Mouse (Mus musculus): Measurements from ENCODE around the gene Eif4b. TPM values are rescaled to one million over a fixed set of nuclear protein-coding genes. Genes with fewer than 3 reads are reported as not detected.

Eif4b gene
- total RNA-seq, 2 experiments from 2014 or later, result 148 to 169 TPM

DNA sequence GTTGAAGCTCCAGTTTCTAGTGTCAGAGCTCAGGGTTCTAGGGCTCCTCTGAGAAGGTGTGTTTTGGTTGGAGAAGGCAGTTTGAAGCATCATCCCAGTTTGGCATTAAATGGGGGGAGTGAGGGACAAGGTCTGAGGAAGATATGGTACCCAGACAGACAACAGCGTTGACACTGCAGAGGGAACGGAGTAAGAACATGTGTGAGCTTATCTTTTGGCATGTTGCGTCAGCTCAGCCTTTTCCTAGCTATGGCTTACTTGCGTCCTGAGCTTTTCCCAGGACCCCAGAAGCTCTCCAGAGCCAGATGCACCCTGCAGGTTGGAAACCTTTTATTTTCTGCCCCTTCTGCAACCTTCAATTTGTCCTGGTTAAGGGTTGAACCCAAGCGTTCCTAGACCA is 72.5 kb downstream of the Eif4b start:
- intact Hi-C loops (cut with DNase I), result no loop called here
- DNase-seq, result no peak

Other genes with a start within 250 kb of the Eif4b start
- not detected for gene Krt1, start 223.0 kb upstream of the Eif4b start, total RNA-seq (2021)
- not detected for gene Krt77, start 204.1 kb upstream of the Eif4b start, total RNA-seq (2021)
- not detected for gene Krt76, start 180.9 kb upstream of the Eif4b start, total RNA-seq (2021)
- gene Krt4, start 149.0 kb upstream of the Eif4b start, total RNA-seq (2021), result under 1 TPM in 1 of 2 experiments, not detected in 1; 0.12 TPM
- under 1 TPM in 1 of 2 experiments, not detected in 1; 0.13 TPM for gene Krt79, start 133.4 kb upstream of the Eif4b start, total RNA-seq (2021)
- gene Krt78, start 119.5 kb upstream of the Eif4b start, total RNA-seq (2021), result not detected
- gene Krt8, start 69.3 kb upstream of the Eif4b start, total RNA-seq (2021), result 1 to 10 TPM in 1 of 2 experiments, under 1 TPM in 1; 0.30 to 1.0 TPM
- gene Krt18, start 45.6 kb upstream of the Eif4b start, total RNA-seq (2021), result 1 to 10 TPM in 1 of 2 experiments, not detected in 1; 1.3 TPM
- gene Tns2, start 26.6 kb downstream of the Eif4b start, total RNA-seq (2021), result 10 to 100 TPM; 34.7 to 36.0 TPM
- gene Spryd3, start 62.5 kb downstream of the Eif4b start, total RNA-seq (2021), result 1 to 10 TPM; 6.0 to 6.2 TPM
- 10 to 100 TPM; 42.6 TPM for gene Igfbp6, start 70.6 kb downstream of the Eif4b start, total RNA-seq (2021)
- under 1 TPM in 1 of 2 experiments, not detected in 1; 0.15 TPM for gene Soat2, start 76.8 kb downstream of the Eif4b start, total RNA-seq (2021)
- 10 to 100 TPM; 24.3 to 26.6 TPM for gene Zfp740, start 129.5 kb downstream of the Eif4b start, total RNA-seq (2021)
- 1 to 10 TPM; 7.5 to 7.6 TPM for gene Csad, start 131.0 kb downstream of the Eif4b start, total RNA-seq (2021)
- 1 to 10 TPM in 1 of 2 experiments, under 1 TPM in 1; 0.69 to 1.3 TPM for gene Itgb7, start 158.2 kb downstream of the Eif4b start, total RNA-seq (2021)
- 1 to 10 TPM; 9.3 to 9.9 TPM for gene Rarg, start 183.7 kb downstream of the Eif4b start, total RNA-seq (2021)
- not detected for gene Gm9918, start 196.8 kb downstream of the Eif4b start, total RNA-seq (2021)
- 10 to 100 TPM; 12.8 to 13.4 TPM for gene Mfsd5, start 205.7 kb downstream of the Eif4b start, total RNA-seq (2021)
- under 1 TPM; 0.74 to 0.87 TPM for gene Espl1, start 222.5 kb downstream of the Eif4b start, total RNA-seq (2021)